Comparison of ENCODE assay signal across 9 mouse cellular contexts in genomic region chr5:130163670-130164069, GRCm38 (mm10). TPM values are rescaled to one million over a fixed set of nuclear protein-coding genes. Genes with fewer than 3 reads are reported as not detected.
DNase-seq lines count a peak whose midpoint lies in the region; ATAC-seq lines count a peak whose summit lies in the region.
"Had no signal": no experiment of that assay in that cellular context is flagged by ENCODE, and none has a peak within 500 bp of the region (broad histone marks: within the 10 kb centered on the region; RNA-seq: fewer than 3 reads in every experiment).

No protein-coding gene starts in this region.

- H3K27ac ChIP-seq in heart, embryonic 11.5 days (ENCODE audit: low read depth, low read length), result no peak overlapping the region
- H3K27ac ChIP-seq in embryonic facial prominence, embryonic 14.5 days (replicated peaks; ENCODE audit: low read depth, low read length), result no peak overlapping the region

- no peak for ATAC-seq in heart, embryonic 11.5 days (replicated peaks; ENCODE audit: insufficient number of reproducible peaks, low FRiP score, low TSS enrichment)
- 0 out of 2 replicates have a peak, but pooled peaks have one; percentile 41 for ATAC-seq in embryonic facial prominence, embryonic 14.5 days (ENCODE audit: low read depth)
- ATAC-seq in inflammation-experienced regulatory T-cells, adult 6 months, result peak; percentile 84

- intact Hi-C loops in left cerebral cortex, postnatal 36 days (cut with DNase I), result no loop called here

- H3K9ac ChIP-seq in heart, embryonic 11.5 days (ENCODE audit: low read depth, low read length), result no peak overlapping the region
- no peak overlapping the region for H3K9ac ChIP-seq in embryonic facial prominence, embryonic 14.5 days (ENCODE audit: low read depth, low read length)

- H3K4me3 ChIP-seq in heart, embryonic 11.5 days (ENCODE audit: low read depth, low read length), result no peak overlapping the region
- no peak overlapping the region for H3K4me3 ChIP-seq in embryonic facial prominence, embryonic 14.5 days (ENCODE audit: low read depth, low read length)
- H3K4me3 ChIP-seq: megakaryocyte, embryonic 14.5 days had no signal

- H3K4me1 ChIP-seq in heart, embryonic 11.5 days (ENCODE audit: control insufficient read depth, insufficient read depth, low read length), result no peaks in the 10 kb centered on the region
- no peaks in the 10 kb centered on the region for H3K4me1 ChIP-seq in embryonic facial prominence, embryonic 14.5 days (ENCODE audit: control insufficient read depth, insufficient read depth, low read length)

- peaks cover 3% of the 10 kb centered on the region; the same call in 1 of the 2 replicates for H3K27me3 ChIP-seq in heart, embryonic 11.5 days (ENCODE audit: control insufficient read depth, insufficient read depth, low read length)
- H3K27me3 ChIP-seq in embryonic facial prominence, embryonic 14.5 days (replicated peaks; ENCODE audit: control insufficient read depth, insufficient read depth, low read length), result no peaks in the 10 kb centered on the region
- H3K27me3 ChIP-seq: megakaryocyte, embryonic 14.5 days had no signal

- no peak overlapping the region for H3K4me2 ChIP-seq in heart, embryonic 11.5 days
- no peak overlapping the region for H3K4me2 ChIP-seq in embryonic facial prominence, embryonic 14.5 days (ENCODE audit: low read depth, low read length)

- H3K36me3 ChIP-seq in heart, embryonic 11.5 days (ENCODE audit: control insufficient read depth, insufficient read depth, low read length), result no peaks in the 10 kb centered on the region
- no peaks in the 10 kb centered on the region for H3K36me3 ChIP-seq in embryonic facial prominence, embryonic 14.5 days (ENCODE audit: control insufficient read depth, insufficient read depth, low read length)

- no peaks in the 10 kb centered on the region for H3K9me3 ChIP-seq in heart, embryonic 11.5 days (replicated peaks; ENCODE audit: control insufficient read depth, low read length)
- no peaks in the 10 kb centered on the region for H3K9me3 ChIP-seq in embryonic facial prominence, embryonic 14.5 days (ENCODE audit: control insufficient read depth, low read length)
- H3K9me3 ChIP-seq: megakaryocyte, embryonic 14.5 days had no signal

- peak; percentile 79 to 93 for DNase-seq in heart, adult 18-20 months
- DNase-seq in adrenal gland, postnatal 25 days, result peak; percentile 87
- DNase-seq in embryonic facial prominence, embryonic 14.5 days (ENCODE audit: low spot score), result peak; percentile 85
- peak; percentile 36 to 53 for DNase-seq in left cerebral cortex, postnatal 36 days (ENCODE audit: low spot score in 2 of 2)
- DNase-seq in natural killer cell, adult 2 months (ENCODE audit: low spot score in 2 of 2), result peak; percentile 67 to 81
- peak; percentile 24 for DNase-seq in telencephalon, adult 2 months (ENCODE audit: low read depth, low spot score)

- 3% methylated on average over 7 of the region's 7 CpGs for WGBS in heart, embryonic 11.5 days (ENCODE audit: insufficient replicate concordance)
- 7% methylated on average over 7 of the region's 7 CpGs for WGBS in embryonic facial prominence, embryonic 14.5 days

RNA-seq across cellular contexts. Expression of gene Rabgef1, which starts 7.9 kb away (rescaled TPM):
- total RNA-seq in heart, adult 18-20 months (2021), result 10 to 100 TPM; 23.4 to 24.9 TPM
- polyA plus RNA-seq in heart, embryonic 11.5 days (2014; fragmentation: Nextera tagmentation; extraction: Ambion mirVana), result 20.8 and 22.0 TPM in 2 replicates
- 37.2 and 47.9 TPM in 2 replicates for total RNA-seq in adrenal gland, postnatal 25 days (2021)
- 22.5 and 24.4 TPM in 2 replicates for polyA plus RNA-seq in embryonic facial prominence, embryonic 14.5 days (2014; fragmentation: Nextera tagmentation; extraction: Ambion mirVana)
- 10 to 100 TPM; 31.3 to 40.9 (median 36.7) TPM for polyA plus RNA-seq in inflammation-experienced regulatory T-cells, adult 6 months (2017; shearing (Covaris generic))
- total RNA-seq in left cerebral cortex, postnatal 36 days (2021), result 10 to 100 TPM; 58.6 to 59.7 TPM

RNA-seq across cellular contexts. Expression of gene Kctd7, which starts 19.0 kb away (rescaled TPM):
- total RNA-seq in heart, adult 18-20 months (2021), result 1 to 10 TPM; 1.9 to 3.0 TPM
- 3.0 and 5.5 TPM in 2 replicates for polyA plus RNA-seq in heart, embryonic 11.5 days (2014; fragmentation: Nextera tagmentation; extraction: Ambion mirVana)
- total RNA-seq in adrenal gland, postnatal 25 days (2021), result 18.1 and 21.6 TPM in 2 replicates
- polyA plus RNA-seq in embryonic facial prominence, embryonic 14.5 days (2014; fragmentation: Nextera tagmentation; extraction: Ambion mirVana), result 5.8 and 6.5 TPM in 2 replicates
- polyA plus RNA-seq in inflammation-experienced regulatory T-cells, adult 6 months (2017; shearing (Covaris generic)), result 1 to 10 TPM; 2.1 to 3.0 (median 3.0) TPM
- total RNA-seq in left cerebral cortex, postnatal 36 days (2021), result 10 to 100 TPM in 1 of 2 experiments, 1 to 10 TPM in 1; 9.4 to 13.1 TPM

RNA-seq across cellular contexts. Expression of gene Tmem248, which starts 53.2 kb away (rescaled TPM):
- 10 to 100 TPM; 37.1 to 39.8 TPM for total RNA-seq in heart, adult 18-20 months (2021)
- 32.1 and 33.8 TPM in 2 replicates for polyA plus RNA-seq in heart, embryonic 11.5 days (2014; fragmentation: Nextera tagmentation; extraction: Ambion mirVana)
- 42.0 and 53.0 TPM in 2 replicates for total RNA-seq in adrenal gland, postnatal 25 days (2021)
- 40.6 and 44.7 TPM in 2 replicates for polyA plus RNA-seq in embryonic facial prominence, embryonic 14.5 days (2014; fragmentation: Nextera tagmentation; extraction: Ambion mirVana)
- polyA plus RNA-seq in inflammation-experienced regulatory T-cells, adult 6 months (2017; shearing (Covaris generic)), result 10 to 100 TPM; 11.2 to 13.4 (median 13.2) TPM
- total RNA-seq in left cerebral cortex, postnatal 36 days (2021), result 10 to 100 TPM; 42.9 to 43.3 TPM

Comparison
In these comparisons a context has a peak if more than half of its experiments do, and no peak if none do; other contexts are left out.
1. DNase-seq: peak in every context shown above with its lines; median percentile 87 in adrenal gland, postnatal 25 days; 86 in heart, adult 18-20 months; 85 in embryonic facial prominence, embryonic 14.5 days; 74 in natural killer cell, adult 2 months; 44 in left cerebral cortex, postnatal 36 days; 24 in telencephalon, adult 2 months.